Mouse (Mus musculus) retina, adult 2 months (tissue): ENCODE data around the gene Serpinb1a.

Experiments
- DNase-seq: peaks from one replicate; pipeline ENCODE4 v3.0.0-alpha.2; 2012; ENCODE audit warnings: low read depth, low spot score

Gene Serpinb1a

GRCm38 (mm10) chr13:32799131-32799530 is 51.9 kb downstream of the Serpinb1a start:
- no peak for DNase-seq

GRCm38 (mm10) chr13:32797085-32797484 is 53.9 kb downstream of the Serpinb1a start:
- DNase-seq = no peak

- DNase-seq = no peak
Observed at GRCm38 (mm10) chr13:32795166-32795565, 55.8 kb downstream of the Serpinb1a start.

- DNase-seq = no peak
Observed at GRCm38 (mm10) chr13:32794619-32795018, 56.4 kb downstream of the Serpinb1a start.
